Mouse (Mus musculus): ENCODE data around the gene Grik5.

DNA sequence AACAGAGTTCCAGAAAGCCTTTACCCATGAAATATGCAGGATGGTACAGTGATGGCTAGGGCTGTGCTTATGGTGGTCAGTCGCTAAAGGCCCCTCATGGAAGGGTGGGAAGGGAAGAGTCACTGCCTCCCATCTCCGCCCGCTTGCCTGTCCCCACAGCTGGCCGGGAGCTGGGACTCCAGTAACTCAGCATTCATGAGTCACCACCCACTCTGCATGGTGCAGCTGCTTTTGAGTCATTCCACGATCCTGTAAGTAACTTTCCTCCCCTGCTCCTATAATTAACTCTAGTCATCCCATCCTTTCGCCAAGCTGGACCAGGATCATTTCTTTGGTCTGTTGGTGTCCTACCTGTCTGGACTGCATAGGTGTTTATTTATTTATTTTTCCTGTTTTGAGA lies 79.1 kb downstream of the Grik5 start:
- no peak for TF ChIP-seq CTCF (IDR thresholded peaks at IDR 0.05; ENCODE audit: insufficient read depth, low read length)
- no peak for TF ChIP-seq POLR2A (IDR thresholded peaks at IDR 0.05; ENCODE audit: borderline replicate concordance, extremely low read depth, low read depth, low read length)

All from lung, adult 2 months (tissue).